Mouse (Mus musculus) lung, postnatal 10 days (tissue): ENCODE measurements around the gene Flywch2.

Experiments
- DNase-seq: peaks from one replicate; pipeline ENCODE4 v3.0.0; 2021

The Flywch2 gene

GRCm38 (mm10) chr17:23785561-23786471 lies at the start of gene Flywch2:
Gene Flywch2 (minus strand): TSS chr17:23786081.
- peak; percentile 89 for DNase-seq

GRCm38 (mm10) chr17:23831201-23831600 lies 45.3 kb upstream of the Flywch2 start:
- DNase-seq = no peak

- peak; percentile 88 for DNase-seq
These were observed 43.3 kb upstream of the Flywch2 start, which contains the start of gene Elob for GRCm38 (mm10) chr17:23829064-23829619. Gene Elob (minus strand): TSS chr17:23829136.

GRCm38 (mm10) chr17:23828271-23829001 lies 42.6 kb upstream of the Flywch2 start:
- peak; percentile 64 for DNase-seq

- no peak for DNase-seq
These were observed 39.7 kb upstream of the Flywch2 start for GRCm38 (mm10) chr17:23825591-23825990.

GRCm38 (mm10) chr17:23823614-23824013 lies 37.7 kb upstream of the Flywch2 start:
- DNase-seq = no peak

GRCm38 (mm10) chr17:23823018-23823417 lies 37.1 kb upstream of the Flywch2 start:
- no peak for DNase-seq

DNA sequence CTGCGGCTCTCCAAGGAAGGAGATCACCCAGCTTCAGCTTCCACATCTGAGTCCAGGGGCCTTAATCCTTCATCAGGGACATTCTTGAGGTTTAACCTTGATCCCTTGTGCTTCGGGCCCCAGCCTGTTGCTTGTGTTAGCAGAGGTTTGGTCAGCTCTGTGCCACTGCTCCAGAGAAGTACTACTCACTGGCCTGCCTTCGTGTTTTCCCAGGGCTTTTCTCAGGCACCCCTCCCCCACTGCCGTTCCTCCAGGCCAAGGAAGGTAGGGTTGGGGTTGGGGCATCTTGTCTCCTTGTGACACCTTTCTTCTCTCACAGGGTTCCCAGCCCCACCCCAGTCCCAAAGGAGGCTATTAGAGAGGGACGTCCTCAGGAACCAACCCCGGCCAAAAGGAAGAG lies 36.2 kb upstream of the Flywch2 start:
- no peak for DNase-seq

DNA sequence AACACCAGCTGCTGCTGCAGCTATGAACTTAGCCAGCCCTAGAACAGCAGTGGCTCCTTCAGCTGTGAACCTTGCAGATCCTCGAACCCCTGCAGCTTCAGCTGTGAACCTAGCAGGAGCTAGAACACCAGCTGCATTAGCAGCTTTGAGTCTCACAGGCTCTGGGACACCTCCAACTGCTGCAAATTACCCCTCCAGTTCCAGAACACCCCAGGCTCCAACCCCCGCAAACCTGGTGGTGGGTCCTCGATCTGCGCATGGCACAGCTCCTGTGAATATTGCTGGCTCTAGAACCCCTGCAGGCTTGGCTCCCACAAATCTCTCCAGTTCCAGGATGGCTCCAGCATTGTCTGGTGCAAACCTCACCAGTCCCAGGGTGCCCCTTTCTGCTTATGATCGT lies 34.9 kb upstream of the Flywch2 start:
- DNase-seq = no peak

- DNase-seq = no peak
These were observed 33.4 kb upstream of the Flywch2 start for GRCm38 (mm10) chr17:23819235-23819634.

DNA sequence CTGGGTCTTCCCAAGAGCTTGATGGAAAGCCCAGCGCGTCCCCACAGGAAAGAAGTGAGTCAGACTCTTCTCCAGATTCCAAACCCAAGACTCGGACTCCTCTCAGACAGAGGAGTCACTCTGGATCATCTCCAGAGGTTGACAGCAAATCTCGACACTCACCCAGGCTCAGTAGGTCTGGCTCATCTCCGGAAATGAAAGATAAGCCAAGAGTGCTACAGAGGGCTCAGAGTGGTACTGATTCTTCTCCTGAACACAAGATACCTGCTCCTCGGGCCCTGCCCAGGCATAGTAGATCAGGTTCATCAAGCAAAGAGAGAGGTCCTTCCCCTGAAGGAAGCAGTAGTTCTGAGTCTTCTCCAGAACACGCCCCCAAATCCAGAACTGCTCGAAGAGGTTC lies 32.7 kb upstream of the Flywch2 start:
- DNase-seq = no peak

GRCm38 (mm10) chr17:23815641-23816040 lies 29.8 kb upstream of the Flywch2 start:
- no peak for DNase-seq

DNA sequence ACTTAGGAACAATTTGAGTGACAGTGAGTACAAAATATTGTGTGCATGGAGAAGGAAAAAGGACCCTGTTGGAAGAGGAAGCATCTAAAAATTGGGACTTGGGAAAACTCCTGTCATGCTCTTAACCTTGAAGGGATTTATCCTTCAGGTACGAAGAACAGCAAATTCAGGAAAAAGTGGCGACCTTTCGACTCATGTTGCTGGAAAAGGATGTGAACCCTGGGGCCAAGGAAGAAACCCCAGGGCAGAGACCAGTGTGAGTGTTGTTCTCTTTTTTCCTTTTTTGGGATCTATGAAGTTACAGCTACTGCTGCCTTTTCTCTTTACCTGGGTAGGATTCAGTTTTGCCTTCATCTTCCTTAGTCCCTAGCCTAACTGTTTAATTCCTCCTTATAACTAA lies 22.0 kb upstream of the Flywch2 start:
- DNase-seq = no peak

DNA sequence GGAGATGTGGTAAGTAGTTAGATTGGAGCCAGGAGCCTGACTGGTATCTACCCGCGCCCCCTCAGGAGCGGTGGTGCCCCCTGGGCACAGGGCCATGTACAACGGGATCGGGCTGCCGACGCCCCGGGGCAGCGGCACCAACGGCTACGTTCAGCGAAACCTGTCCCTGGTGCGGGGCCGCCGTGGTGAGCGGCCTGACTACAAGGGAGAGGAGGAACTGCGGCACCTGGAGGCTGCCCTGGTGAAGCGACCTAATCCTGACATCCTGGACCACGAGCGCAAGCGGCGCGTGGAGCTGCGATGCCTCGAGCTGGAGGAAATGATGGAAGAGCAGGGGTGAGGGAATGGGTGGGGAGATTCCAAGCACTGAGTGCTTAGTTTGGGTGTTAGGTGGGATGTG lies 21.0 kb upstream of the Flywch2 start:
- DNase-seq = peak; percentile 39

GRCm38 (mm10) chr17:23804426-23805085 lies 18.7 kb upstream of the Flywch2 start:
- DNase-seq = no peak

- peak; percentile 85 for DNase-seq
These were observed 17.6 kb upstream of the Flywch2 start for GRCm38 (mm10) chr17:23803366-23804041.

- peak; percentile 99 for DNase-seq
These were observed 17.0 kb upstream of the Flywch2 start for GRCm38 (mm10) chr17:23802746-23803365.

DNA sequence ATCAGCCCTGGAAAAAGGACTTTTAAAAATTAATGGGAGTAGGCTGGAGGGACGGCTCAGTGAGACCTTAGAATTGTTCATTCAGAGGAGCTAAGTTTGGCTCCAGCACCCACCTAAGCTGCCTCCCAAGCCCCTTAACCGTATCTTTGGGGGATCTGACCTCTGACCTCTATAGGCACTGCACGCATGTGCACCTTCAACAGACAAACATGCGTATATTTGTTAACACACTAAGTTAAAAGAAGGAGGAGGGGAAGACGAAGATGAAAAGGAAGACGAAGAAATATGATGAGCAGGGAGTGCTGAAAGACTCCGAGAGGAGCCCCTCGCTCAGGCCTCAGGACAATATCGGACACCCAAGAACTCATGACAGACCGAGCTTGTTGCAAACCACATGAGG lies 15.7 kb upstream of the Flywch2 start:
- no peak for DNase-seq

DNA sequence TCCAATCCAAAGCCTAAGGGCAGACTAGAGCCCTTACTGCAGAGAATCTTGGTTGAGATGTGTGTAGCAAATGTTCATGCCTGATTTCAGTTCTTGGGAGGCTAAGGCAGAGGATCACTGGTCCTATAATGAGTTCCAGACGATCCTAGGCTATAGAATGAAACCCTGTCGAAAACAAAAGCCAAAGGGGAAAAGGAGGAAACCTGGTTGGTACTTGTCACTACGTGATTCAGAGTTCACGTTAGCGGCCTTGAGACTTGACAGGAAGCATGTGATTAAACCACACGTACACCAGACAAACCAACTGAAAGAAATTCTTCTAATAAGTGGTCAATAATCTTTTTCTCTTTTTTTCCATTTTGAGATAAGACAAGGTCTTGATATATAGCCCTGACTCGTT lies 11.4 kb upstream of the Flywch2 start:
- no peak for DNase-seq

GRCm38 (mm10) chr17:23795323-23795722 lies 9.4 kb upstream of the Flywch2 start:
- no peak for DNase-seq

- no peak for DNase-seq
These were observed 5.1 kb upstream of the Flywch2 start for GRCm38 (mm10) chr17:23791079-23791357.
